Mouse (Mus musculus): ENCODE data around the gene Foxg1. TPM values are rescaled to one million over a fixed set of nuclear protein-coding genes. Genes with fewer than 3 reads are reported as not detected.

The Foxg1 gene
- total RNA-seq (2015; ENCODE audit: low replicate concordance) (not detected in 2 replicates), total RNA-seq (2017; ENCODE audit: low replicate concordance) (not detected in 2 replicates)

DNA sequence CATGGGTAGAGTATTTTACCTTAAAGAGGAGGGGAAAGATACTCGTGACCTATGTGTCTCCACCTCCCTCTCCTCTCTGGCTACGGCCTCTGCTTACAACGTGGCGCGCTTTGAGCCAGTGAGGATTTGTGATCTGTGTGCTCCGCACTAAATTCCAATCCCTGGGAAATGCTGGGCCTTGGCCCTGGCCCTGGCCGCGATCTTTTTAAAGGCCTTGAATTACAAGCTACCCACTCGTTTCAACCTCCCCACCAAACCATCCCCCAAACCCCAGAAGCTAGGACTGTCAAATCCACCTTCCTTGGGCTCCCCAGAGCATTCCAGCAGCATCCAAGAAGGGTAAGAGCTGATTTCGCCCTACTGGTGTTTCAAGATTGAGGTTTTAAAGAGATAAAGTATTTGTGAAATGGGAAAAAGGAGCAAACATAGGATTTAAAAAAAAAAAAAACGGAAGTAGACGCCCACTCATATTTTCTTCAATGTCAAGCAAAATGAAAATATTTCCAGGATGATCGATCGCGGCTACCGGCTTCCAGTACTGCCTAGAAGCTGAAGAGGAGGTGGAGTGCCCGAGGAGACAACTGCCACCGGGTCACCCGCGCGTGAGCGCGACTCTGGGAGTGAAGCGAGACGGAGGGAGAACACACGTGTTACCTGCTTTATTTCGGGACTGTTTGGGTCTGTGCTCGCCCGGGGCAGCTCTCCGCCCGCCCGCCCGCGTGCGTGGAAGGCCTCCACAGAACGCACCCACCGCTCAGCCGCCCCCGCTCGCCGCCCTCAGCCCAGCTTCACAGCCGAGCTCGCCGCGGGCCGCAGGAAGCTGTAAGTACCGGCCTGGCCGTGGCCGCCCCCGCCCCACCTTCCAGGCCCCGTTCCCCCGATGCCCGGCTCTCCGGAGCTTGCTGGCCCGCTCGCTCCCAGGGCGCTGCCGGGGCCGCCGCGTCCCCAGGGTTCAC, at the start of gene Foxg1:
Foxg1 (plus strand) TSS at position 96 of the 956 bp plus-strand sequence.
- ATAC-seq (replicated peaks; ENCODE audit: low FRiP score, poor library complexity, severe bottlenecking), result no peak

DNA sequence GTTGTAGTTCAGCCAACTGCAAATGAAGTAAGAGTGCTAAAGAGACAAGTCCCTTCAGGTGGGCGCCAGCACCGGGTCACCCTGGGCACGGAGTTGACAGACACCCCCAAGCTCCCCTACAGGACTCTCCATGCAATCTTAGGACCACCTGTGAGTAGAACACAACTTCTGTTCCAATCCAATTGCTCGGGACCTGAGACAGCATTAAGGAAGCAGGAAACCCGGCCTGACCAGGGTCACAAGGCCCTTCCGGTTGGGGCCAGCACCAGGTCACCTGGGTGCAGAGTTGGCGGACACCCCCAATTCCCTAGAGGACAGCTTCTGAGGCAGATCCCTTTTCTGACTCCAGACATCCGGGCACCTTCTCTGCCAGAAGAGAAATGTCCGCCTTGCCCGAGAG, 32.8 kb upstream of the Foxg1 start:
- ATAC-seq (replicated peaks; ENCODE audit: low FRiP score, poor library complexity, severe bottlenecking), result no peak

DNA sequence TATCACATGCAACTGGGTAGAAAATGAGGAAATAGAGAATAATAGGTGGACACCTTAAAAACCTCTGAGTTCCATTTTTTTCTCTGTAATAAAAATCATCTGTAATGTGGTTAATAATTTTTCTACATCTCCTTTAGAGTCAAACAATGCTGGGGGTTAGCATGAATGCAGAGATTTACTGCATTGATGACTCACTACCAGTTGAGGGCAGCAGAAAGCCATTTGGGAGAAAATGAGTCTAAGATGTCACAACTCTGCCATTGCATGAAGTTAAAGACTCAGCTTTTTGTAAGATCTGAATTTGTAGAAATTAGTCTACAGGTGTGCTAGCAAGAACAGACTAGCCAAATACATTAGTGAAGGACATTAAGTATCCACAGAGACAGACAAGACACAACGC, 13.5 kb upstream of the Foxg1 start:
- no peak for ATAC-seq (replicated peaks; ENCODE audit: low FRiP score, poor library complexity, severe bottlenecking)

DNA sequence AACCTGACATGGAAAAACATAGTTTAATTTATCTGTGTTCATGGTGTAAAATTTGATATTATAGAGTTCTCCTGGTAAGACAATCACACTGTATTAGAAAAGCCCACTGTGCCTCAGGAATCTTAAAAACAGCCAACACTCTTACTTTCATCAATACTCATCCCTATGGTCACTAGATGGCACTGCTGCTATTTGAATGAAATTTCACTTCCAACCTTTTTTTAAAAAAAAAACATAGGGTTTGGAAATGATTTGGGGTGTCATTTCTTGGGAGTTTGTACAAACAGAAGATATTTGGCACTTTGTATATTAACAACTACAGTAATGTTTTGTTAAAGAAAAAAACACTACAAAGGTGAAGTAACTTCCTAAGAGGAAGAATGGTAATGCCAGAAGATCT, 10.3 kb upstream of the Foxg1 start:
- ATAC-seq (replicated peaks; ENCODE audit: low FRiP score, poor library complexity, severe bottlenecking), result no peak

DNA sequence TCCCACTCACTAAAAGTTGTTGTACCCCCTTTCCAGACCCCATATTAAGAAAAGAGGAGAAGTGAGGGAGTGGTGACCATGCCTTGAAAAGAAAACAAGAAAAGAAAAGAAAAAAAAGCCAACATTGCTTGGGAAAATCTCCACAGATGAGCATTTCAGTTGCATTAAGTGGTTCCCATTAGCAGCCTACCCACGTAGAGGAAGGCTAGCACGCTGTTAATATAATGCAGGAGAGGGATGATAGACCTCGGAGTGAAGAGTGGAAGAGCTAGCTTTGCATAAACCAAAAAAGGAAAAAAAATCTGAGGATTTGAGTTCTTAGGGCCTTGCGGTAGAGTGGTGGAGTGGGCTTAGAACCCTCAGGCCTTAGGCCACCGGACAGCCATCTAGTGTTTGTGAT, 9.3 kb upstream of the Foxg1 start:
- ATAC-seq (replicated peaks; ENCODE audit: low FRiP score, poor library complexity, severe bottlenecking), result no peak

DNA sequence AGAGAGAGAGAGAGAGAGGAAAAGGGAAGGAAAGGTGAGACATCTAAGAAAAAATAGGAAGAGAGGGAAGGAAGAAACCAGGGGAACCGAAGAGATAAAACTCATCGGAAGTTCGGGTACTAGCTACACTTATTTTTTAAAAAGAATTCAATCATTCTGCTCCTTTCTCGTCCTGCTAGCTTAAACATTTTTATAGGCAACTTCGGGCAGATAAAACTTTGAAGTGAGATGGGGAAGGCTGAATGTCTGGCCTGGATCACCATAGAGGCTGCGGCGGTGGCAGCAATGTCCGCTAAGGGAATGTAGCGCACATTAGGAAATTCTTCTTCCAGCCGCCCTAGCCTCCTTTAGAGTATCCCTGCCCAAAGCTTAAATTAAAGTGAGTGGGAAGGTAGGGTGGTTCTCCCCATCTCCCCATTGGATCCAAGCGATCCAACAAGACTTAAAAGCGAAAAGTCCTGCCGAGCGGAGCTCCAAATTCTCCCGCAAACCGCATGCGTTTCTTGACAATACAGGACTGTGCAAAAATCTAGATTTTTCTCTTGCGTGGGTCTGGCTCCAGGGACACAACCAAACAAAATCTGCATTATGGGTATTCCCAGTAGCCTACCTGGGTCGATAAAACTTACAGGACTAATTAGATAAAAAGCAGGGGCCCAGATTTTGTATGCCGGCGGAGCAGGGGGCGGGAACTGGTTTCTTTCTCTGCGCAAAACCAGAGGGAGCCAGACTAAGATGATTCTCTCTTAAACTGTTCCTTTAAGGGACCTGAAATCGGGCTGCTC, 8.4 kb upstream of the Foxg1 start:
- no peak for ATAC-seq (replicated peaks; ENCODE audit: low FRiP score, poor library complexity, severe bottlenecking)

DNA sequence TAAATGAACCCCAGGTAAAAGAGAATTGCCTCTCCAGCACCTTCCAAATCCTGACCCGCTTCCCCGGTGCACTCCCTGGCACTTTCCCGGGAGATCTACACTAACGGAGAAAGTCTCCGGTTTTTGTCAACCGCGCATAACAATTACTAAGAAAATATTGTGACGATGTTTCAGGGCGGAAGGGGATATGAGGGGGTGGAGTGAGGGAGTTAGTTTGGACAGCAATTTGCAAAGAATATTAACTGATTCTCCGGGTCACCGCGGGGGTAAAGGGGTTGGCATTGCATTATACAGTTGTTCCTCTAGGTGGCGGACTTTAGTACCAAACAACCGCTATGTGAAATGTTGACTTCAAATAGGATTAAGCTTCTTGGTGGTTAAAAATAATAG, 7.9 kb upstream of the Foxg1 start:
- ATAC-seq (replicated peaks; ENCODE audit: low FRiP score, poor library complexity, severe bottlenecking), result no peak

DNA sequence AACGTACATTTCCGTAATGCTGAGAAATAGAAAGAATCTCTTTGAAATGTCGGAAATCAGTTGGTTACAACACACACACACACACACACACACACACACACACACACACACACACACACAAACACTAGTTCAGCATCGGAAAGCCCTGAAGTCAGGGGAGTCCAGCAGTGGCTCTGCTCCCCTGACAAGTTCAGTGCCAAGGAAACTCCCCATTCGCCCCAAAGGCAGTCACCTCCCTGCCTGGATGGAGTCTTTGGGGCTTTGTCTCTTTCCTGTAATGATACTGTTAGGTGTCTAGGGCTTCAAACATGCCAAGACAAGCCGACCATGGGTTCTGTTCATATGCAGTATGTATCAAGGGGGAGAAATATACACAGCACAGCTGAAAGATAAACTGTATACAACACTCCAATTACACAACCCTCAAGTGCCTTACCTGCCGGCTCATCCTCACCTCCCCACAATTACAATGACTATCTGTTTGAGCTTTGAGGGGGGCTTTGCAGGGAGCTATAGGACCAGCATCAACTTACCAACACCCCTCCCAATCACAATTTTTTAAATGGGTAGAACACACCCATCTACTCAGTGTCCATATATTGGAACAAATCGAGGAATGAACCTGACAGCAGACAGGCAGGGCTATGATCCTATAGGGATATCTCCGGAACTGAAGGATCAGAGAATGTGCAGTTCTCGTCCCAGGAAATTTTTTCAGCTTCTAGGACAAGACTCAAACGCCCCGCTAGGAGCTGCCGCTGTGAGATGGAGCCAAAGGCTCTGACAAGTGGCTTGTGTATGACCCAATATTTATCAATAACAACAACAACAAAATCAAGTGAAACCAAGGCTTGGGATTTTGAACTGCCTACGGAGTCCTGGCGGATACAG, 6.8 kb upstream of the Foxg1 start:
- ATAC-seq (replicated peaks; ENCODE audit: low FRiP score, poor library complexity, severe bottlenecking), result no peak

DNA sequence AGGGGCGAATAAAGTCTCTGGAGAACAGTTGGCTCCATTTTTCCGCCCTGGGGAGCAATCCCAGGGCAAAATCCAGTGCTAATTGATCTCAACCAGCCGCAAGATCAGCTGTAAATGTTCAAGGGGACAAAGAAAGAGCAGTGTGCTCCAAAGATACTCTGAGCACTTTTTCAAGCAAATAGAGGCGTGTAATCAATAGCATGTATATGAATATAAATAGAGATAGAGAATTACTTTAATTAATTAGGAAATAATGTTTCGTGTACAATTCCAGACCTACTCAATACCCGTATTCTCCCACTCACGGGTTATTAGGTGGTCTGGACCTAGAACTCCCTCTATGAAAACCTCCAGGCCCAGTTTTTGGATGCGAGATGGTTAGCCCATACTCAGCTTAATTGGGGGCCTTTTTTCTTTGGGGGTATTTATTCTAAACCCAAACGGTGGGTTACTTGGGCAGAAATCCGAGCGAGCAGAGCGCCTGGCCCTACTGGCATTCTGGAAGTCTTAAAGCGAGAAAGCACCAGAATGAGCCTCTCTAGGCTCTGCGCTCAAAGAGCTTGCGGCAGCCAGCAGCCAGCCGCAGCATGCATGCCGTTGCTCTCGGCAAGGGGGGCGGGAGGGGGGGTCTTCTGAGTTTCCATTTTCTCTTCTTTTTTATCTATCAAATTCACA, 6.0 kb upstream of the Foxg1 start:
- ATAC-seq (replicated peaks; ENCODE audit: low FRiP score, poor library complexity, severe bottlenecking), result no peak

DNA sequence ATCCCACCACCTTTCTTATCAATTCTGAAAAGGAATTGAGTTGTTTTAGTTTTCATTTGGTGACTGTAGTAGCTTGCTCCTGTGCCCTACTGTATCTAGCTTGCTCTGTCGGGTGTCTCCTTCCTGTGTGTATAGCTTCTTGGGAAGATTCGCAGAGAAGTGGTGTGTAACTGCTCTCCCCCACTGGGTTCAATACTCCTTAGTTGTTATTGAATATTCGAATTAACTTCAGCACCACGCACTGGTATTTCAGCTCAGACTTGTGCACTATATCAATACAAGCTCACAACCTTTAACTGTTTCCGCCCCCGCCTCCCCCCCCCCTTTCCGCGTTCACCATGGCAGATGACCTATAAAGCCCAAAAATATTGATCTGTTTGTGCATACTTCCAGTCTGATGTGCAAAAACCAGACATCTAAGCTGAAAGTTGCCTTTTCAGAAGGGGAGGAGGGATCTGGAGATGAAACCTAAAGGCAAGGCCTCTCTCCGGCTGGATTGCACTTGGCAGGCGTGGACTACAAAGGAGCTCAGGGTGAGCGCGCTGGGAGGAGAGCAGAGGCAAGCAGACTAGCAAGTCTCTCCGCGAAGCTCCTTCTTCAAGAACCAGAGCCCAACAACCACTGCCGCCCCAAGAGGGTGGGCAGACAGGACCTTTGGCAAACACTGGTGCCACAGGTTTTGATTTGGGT, 5.0 kb upstream of the Foxg1 start:
- no peak for ATAC-seq (replicated peaks; ENCODE audit: low FRiP score, poor library complexity, severe bottlenecking)

DNA sequence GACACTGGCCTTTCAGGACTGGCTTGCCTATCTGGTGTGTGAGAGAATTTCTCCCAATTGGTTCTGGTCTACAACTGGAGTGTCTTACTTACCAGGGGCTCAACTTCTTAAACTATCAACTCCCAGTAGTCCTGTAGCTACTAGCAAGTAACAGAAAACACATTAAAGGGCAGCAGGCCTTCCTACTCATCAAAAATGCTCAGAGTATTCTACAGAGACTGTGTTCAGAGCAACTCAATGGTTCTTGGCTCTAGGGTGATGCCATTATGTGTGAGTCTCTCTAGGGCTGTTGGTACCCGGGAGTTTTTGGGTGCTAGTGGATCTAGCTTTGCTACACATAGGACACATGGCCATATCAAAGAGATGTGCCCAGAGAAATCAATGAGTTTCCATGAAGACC, 3.5 kb upstream of the Foxg1 start:
- no peak for ATAC-seq (replicated peaks; ENCODE audit: low FRiP score, poor library complexity, severe bottlenecking)

DNA sequence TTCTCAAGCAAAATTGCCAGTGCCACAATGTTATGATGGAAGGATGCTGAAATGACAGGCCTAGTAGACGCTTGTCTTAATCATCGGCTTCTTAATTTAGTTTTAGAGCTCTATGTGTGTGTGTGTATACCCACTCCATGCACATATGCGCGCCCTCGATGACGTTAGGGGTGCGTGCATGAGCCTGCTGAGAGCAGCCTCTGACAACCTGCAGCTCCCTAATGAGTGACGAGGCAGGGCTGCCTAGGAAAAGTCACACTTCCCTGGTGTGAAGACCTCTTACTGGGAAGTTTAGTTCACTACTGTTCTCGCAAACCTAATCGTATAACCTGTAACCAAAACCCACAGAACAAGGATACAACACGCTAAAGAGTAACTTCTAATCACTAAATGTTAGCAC, 3.0 kb upstream of the Foxg1 start:
- no peak for ATAC-seq (replicated peaks; ENCODE audit: low FRiP score, poor library complexity, severe bottlenecking)

DNA sequence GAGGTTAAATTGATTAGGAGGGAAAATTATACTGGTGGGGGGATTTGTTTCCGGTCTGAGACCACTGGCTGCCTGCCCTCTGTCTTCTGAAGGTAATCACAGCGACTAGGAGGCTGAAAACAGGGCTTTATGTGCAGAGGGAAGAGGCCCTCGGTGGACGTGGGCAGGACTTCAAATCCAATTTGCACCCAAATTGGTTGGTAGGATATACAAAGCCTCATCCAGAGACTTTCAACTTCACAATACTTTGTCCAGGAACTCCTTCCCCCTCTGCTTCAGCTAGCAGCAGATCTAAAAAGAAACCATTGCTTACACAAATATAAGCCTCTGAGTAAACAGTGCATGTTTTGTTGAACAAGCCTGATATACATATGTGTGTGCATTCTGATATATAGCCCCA, 2.0 kb upstream of the Foxg1 start:
- ATAC-seq (replicated peaks; ENCODE audit: low FRiP score, poor library complexity, severe bottlenecking), result no peak

DNA sequence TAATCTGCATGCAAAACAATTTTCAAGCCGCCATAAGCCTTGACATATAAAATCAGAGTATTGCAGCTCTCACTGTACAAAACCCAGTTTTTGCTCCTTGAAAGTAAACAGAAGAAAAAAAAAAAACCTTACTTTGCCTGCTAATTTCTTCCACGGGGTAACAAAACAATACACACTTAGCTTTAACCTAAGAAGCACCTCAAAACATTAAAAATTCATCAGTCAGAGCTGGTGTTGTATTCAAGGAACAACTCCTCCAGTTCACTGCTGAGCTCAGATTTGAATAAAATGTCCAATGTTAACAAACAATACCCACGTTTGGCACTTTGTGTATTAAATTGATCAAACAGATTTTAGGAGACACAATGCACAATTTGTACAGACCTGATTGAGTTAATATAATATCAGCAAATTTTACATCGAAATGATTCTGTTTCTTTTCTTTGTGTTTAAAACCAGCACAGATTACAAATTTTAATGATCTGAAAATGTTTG, 1.4 kb upstream of the Foxg1 start:
- no peak for ATAC-seq (replicated peaks; ENCODE audit: low FRiP score, poor library complexity, severe bottlenecking)

DNA sequence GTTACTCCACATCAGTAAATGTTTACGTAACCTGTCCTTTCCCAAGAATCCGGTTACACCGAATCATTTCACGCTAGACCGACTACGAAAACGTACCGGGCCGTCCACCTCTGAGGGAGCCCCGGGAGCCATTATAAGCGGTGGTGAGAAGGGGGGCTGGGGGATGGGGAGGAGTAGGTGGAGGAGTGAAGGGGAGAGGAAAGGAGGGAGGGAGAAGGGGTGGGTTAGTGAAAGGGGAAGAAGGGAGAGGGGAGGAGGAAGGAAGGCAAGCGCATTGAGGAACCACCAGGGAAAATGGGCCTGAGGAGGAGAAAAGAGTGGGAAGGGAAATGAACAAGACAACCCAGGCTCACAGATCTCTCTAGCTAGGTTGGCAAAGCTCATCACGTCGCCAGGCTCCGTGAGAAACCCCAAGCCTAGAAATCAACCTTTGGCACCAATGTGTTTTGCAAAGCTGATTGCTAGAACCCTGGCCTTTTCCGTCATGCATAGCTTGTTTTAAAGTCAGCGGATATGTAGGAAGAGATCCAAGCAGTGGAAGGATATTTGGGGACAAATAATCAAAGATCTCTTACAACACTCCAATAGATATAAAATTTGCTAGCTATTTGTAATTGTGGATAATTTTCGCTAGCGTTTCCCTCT, 617 bp upstream of the Foxg1 start:
- no peak for ATAC-seq (replicated peaks; ENCODE audit: low FRiP score, poor library complexity, severe bottlenecking)

DNA sequence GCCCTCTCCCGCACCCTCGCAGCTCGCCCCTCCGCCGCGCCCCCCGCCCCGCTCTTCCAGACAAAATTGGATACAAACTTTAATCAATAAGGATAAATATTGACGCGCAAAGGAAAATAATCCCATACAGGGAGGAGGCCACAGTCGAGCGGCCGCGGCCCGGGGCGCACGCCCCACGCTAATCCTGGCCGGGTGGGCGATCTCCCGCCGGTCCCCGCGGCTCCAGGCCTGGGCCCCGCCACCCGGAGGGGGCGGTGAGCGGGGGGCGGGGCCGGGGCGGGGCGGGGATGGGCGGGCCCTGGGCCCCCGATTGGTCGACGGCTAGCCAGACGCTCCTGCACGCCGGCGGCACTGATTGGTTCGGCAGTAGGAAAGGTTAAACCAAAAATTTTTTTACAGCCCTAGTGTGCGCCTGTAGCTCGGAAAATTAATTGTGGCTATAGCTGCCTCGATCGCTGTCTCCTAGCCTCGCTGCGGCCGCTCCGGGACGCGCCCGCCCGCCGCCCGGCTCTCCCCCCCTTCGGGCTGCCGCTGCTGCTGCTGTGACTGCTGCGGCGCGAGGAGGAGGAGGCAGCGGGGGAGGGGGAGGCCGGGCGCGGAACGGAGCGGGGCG, 1.2 kb downstream of the Foxg1 start:
- no peak for ATAC-seq (replicated peaks; ENCODE audit: low FRiP score, poor library complexity, severe bottlenecking)

DNA sequence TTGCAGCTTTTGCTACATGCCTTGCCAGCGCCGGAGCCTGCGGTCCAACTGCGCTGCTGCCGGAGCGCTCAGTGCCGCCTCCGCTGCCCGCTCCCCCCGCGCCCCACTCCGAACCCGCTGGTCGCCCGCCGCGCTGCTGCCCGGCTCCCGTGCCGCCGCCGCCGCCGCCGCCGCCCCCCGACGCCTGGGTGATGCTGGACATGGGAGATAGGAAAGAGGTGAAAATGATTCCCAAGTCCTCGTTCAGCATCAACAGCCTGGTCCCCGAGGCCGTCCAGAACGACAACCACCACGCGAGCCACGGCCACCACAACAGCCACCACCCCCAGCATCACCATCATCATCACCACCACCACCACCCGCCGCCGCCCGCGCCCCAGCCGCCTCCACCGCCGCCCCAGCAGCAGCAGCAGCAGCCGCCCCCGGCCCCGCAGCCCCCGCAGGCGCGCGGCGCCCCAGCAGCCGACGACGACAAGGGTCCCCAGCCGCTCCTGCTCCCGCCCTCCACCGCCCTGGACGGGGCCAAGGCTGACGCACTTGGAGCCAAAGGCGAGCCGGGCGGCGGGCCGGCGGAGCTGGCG, 1.9 kb downstream of the Foxg1 start:
- no peak for ATAC-seq (replicated peaks; ENCODE audit: low FRiP score, poor library complexity, severe bottlenecking)

Measured in erythroblast, adult 5-6 weeks (primary cell).